Mouse (Mus musculus) liver, embryonic 16.5 days (tissue): ENCODE measurements around the gene Lnx1. TPM values are rescaled to one million over a fixed set of nuclear protein-coding genes. Genes with fewer than 3 reads are reported as not detected.

Experiments used
- ATAC-seq: fragments of 200-750 bp; cut with Nextera tagmentation; 2 replicates; pipeline ENCODE4 v1.8.0; 2017; ENCODE audit warnings: low read depth, mild to moderate bottlenecking, moderate number of reproducible peaks, moderate library complexity
- H3K27ac ChIP-seq: fragments of 300-500 bp; sonication (generic); 2 replicates; pipeline ENCODE4 v1.5.1; 2014; ENCODE audit warnings: mild to moderate bottlenecking, low read length
- H3K27me3 ChIP-seq: fragments of 300-500 bp; sonication (generic); 2 replicates; pipeline ENCODE4 v1.6.1; 2014; ENCODE audit warnings: low read depth, low read length, mixed read lengths; ENCODE audit not compliant: control insufficient read depth, insufficient read depth
- H3K36me3 ChIP-seq: fragments of 300-500 bp; sonication (generic); 2 replicates; pipeline ENCODE4 v1.6.1; 2014; ENCODE audit warnings: mild to moderate bottlenecking; ENCODE audit not compliant: control insufficient read depth, insufficient read depth
- H3K4me1 ChIP-seq: fragments of 300-500 bp; sonication (generic); 2 replicates; pipeline ENCODE4 v1.6.1; 2014; ENCODE audit warnings: low read depth, low read length, mixed read lengths; ENCODE audit not compliant: control insufficient read depth
- H3K4me2 ChIP-seq: fragments of 300-500 bp; sonication (generic); 2 replicates; pipeline ENCODE4 v1.6.1; 2014; ENCODE audit warnings: low read depth, low read length, mixed read lengths
- H3K4me3 ChIP-seq: fragments of 300-500 bp; sonication (generic); 2 replicates; pipeline ENCODE4 v1.5.1; 2014; ENCODE audit warnings: low read depth, mild to moderate bottlenecking, low read length
- H3K9ac ChIP-seq: fragments of 300-500 bp; sonication (generic); 2 replicates; pipeline ENCODE4 v1.6.1; 2014; ENCODE audit warnings: low read depth, low read length
- H3K9me3 ChIP-seq: fragments of 300-500 bp; sonication (generic); replicated peaks from 2 replicates; pipeline ENCODE4 v1.6.1; 2016; ENCODE audit warnings: low read length; ENCODE audit not compliant: control insufficient read depth
- WGBS: fragments of 180-500 bp; shearing (Covaris S2); extraction: QIAGEN DNeasy Blood & Tissue Kit; methylation state at CpG from one replicate; pipeline ENCODE4 v1.1.7; 2014; ENCODE audit not compliant: insufficient replicate concordance; 5-methylcytosine and 5-hydroxymethylcytosine counted together
- polyA plus RNA-seq: library from polyadenylated mRNA; unstranded; fragments of >200 nt; fragmentation: Nextera tagmentation; extraction: Ambion mirVana; gene quantifications from 2 replicates; pipeline ENCODE4 v1.2.1, GENCODE M21; 2015

Gene Lnx1
- polyA plus RNA-seq, 1 experiment from 2014 or later: 0.11 TPM

DNA sequence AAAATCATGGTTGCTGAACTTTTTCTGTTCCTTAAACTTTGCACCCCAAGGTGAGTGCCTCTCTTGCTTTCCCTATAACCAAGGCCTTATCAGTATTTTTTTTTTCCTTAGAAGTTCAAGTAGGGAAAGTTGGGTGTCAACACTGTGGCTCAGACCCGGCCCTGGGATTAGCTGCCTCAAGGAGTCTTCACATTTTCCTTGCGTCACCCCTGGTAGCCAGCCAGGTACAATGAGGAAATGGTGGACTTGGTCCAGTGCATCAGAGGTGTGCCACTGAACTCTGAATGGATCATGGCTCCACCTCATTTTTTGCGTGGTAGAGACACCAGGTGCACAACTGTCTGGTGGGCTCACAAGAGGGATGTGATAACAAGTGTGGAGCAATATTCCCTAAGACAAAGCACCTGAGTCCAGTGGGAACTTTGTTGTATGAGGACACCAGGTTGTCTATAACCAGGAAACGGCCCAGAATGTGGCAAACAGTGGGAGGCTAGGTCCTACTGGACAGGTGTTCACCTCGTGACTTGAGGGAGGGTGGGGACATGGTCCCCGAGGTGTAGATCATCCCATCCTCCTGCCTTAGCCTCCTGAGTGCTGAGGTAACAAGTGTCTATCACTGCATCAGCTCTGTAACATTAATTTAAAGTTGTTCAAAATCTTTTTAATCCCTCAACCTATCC lies 10.2 kb downstream of the Lnx1 start:
- H3K36me3 ChIP-seq: no peaks in the 10 kb centered on the region
- ATAC-seq: no peak
- no peaks in the 10 kb centered on the region for H3K4me1 ChIP-seq
- H3K4me3 ChIP-seq: no peak overlapping the region
- WGBS: 50% methylated on average over 6 of the region's 6 CpGs
- no peak overlapping the region for H3K27ac ChIP-seq
- H3K9ac ChIP-seq: no peak overlapping the region
- H3K9me3 ChIP-seq: no peaks in the 10 kb centered on the region
- no peak overlapping the region for H3K4me2 ChIP-seq
- no peaks in the 10 kb centered on the region for H3K27me3 ChIP-seq

DNA sequence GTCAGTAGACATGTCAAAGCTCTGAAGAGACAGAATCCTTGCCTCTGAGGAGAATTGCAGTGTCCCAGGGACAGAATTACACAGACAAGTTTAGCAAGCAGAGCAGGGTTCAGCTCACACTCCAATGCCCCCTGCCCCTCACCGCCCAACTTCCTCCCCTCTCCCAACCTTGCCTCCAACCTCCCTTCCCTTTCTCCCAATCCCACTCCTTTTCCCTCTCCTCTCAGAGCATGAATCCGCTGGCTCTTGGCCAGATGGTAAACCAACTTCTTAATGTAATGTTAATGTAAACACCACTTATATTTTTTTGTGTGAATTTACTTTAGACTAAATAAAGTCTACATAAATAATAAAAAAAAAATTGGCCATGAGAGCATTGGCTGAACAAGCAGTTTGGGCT lies 13.9 kb downstream of the Lnx1 start:
- Histone ChIP-seq H3K27ac (no peak overlapping the region), H3K36me3 (no peaks in the 10 kb centered on the region), H3K4me3 (no peak overlapping the region), H3K4me2 (no peak overlapping the region), H3K4me1 (no peaks in the 10 kb centered on the region), H3K9me3 (no peaks in the 10 kb centered on the region), H3K9ac (no peak overlapping the region), H3K27me3 (no peaks in the 10 kb centered on the region)
- ATAC-seq: no peak
- 64% methylated on average over 2 of the region's 2 CpGs for WGBS

DNA sequence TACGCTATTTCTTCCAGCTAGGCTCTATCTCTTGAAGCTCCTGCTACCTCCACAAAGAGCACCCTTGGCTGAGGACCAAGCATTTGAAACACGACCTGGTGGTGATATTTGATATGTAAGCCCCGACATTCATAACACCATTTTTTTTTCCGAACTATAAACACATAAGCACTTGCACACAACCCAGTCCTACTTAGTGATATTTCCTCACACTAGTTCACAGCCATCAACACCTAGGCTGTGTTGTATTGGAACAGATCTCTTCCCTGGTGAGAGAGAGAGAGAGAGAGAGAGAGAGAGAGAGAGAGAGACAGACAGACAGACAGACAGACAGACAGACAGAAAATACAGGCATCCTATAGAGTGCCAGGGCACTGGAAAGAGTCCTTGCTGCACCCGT lies 17.8 kb downstream of the Lnx1 start:
- no peaks in the 10 kb centered on the region for H3K9me3 ChIP-seq
- no peak overlapping the region for H3K9ac ChIP-seq
- no peaks in the 10 kb centered on the region for H3K4me1 ChIP-seq
- ATAC-seq: no peak
- 60% methylated on average over 5 of the region's 5 CpGs for WGBS
- no peak overlapping the region for H3K4me2 ChIP-seq
- H3K36me3 ChIP-seq: no peaks in the 10 kb centered on the region
- H3K27me3 ChIP-seq: no peaks in the 10 kb centered on the region
- H3K4me3 ChIP-seq: no peak overlapping the region
- no peak overlapping the region for H3K27ac ChIP-seq

DNA sequence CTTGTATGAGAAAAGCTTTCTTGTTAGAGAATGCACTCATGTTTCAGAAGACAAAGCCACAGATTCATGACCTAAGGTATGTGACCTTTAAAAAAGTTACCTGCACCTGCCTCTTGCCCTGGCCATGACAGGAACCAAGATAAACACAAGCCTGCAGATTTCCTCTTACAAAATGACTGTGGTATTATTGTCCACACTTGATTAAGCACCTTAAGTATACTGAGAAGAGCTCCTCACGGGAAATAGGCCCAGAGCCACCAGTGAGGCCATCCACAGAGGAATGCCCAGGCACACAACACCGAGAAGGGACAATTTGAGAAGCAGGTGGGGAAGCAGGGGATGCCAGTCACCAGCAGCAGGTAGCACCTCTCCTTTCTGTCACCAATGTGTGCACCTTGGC lies 18.9 kb downstream of the Lnx1 start:
- no peak overlapping the region for H3K4me3 ChIP-seq
- no peaks in the 10 kb centered on the region for H3K27me3 ChIP-seq
- no peak overlapping the region for H3K27ac ChIP-seq
- no peak overlapping the region for H3K4me2 ChIP-seq
- H3K4me1 ChIP-seq: no peaks in the 10 kb centered on the region
- no peak for ATAC-seq
- no peak overlapping the region for H3K9ac ChIP-seq
- 35% methylated on average over 2 of the region's 2 CpGs for WGBS
- H3K9me3 ChIP-seq: no peaks in the 10 kb centered on the region
- H3K36me3 ChIP-seq: no peaks in the 10 kb centered on the region

DNA sequence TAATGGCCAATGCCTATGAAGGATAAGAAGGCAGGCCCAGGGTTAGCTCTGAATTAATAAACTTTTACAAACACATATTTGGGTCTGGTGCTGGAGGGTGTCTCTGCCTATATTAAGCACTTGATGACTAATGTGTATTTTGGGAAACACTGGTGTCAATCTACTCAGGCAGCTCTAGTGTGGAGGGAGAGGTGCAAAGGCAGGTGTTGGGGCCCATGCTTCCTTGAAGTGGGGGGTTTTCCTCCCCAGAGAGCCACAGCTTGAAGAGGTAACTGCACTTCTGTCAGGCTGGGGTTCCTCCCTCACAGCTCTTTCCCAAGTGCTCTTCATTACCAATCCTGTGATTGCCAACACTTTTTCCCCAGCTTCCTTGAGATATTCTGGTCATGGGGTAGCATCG lies 20.0 kb downstream of the Lnx1 start:
- Histone ChIP-seq H3K4me2 (no peak overlapping the region), H3K27me3 (no peaks in the 10 kb centered on the region), H3K36me3 (no peaks in the 10 kb centered on the region), H3K4me3 (no peak overlapping the region), H3K9me3 (no peaks in the 10 kb centered on the region), H3K9ac (no peak overlapping the region), H3K27ac (no peak overlapping the region), H3K4me1 (no peaks in the 10 kb centered on the region)
- ATAC-seq: no peak
- WGBS: 74% methylated on average over 1 of the region's 1 CpGs

DNA sequence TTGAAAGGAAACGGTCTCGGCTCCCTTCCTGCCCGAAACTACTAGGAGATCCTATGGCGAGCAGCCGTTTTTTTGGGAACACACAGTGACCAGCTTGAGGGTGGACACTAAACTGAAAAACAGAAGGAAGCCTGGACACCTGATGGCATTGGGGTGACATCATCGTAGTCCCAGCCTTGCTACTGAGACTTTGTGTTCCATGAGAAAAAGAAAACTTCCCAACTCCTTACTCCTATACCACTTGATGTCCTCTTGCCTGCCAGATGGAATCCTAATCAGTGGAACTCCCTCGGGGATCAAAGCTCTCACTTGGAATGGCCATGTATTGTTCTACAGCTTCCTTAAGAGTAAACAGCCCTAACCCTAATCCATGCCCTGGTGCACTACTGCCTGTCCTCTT lies 23.1 kb downstream of the Lnx1 start:
- WGBS: 54% methylated on average over 7 of the region's 7 CpGs
- Histone ChIP-seq H3K4me2 (no peak overlapping the region), H3K4me1 (no peaks in the 10 kb centered on the region), H3K27ac (no peak overlapping the region), H3K9ac (no peak overlapping the region), H3K9me3 (no peaks in the 10 kb centered on the region), H3K27me3 (no peaks in the 10 kb centered on the region), H3K4me3 (no peak overlapping the region), H3K36me3 (no peaks in the 10 kb centered on the region)
- ATAC-seq: no peak

DNA sequence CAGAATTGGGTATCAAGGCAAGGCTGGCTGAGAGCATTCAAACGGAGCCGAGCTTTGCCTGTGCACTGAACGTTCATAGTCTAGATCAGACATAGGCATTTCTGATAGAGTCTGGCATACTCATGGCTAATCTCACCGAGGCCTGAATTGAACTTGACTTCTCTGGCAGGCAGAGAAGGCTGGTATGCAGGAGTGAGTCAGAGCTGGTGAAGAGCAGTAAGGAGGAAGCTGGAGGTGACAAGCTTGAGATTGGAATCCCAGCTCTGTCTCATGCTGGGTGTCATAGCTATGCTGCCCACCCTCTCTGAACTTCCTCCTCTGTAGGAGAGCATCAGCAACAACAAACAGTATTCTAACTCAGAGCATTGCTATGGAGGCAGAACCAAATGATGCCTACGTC lies 24.0 kb downstream of the Lnx1 start:
- Histone ChIP-seq H3K27me3 (no peaks in the 10 kb centered on the region), H3K4me1 (no peaks in the 10 kb centered on the region), H3K27ac (no peak overlapping the region), H3K9me3 (no peaks in the 10 kb centered on the region), H3K9ac (no peak overlapping the region), H3K4me3 (no peak overlapping the region), H3K4me2 (no peak overlapping the region), H3K36me3 (no peaks in the 10 kb centered on the region)
- ATAC-seq: no peak
- WGBS: 62% methylated on average over 5 of the region's 5 CpGs

DNA sequence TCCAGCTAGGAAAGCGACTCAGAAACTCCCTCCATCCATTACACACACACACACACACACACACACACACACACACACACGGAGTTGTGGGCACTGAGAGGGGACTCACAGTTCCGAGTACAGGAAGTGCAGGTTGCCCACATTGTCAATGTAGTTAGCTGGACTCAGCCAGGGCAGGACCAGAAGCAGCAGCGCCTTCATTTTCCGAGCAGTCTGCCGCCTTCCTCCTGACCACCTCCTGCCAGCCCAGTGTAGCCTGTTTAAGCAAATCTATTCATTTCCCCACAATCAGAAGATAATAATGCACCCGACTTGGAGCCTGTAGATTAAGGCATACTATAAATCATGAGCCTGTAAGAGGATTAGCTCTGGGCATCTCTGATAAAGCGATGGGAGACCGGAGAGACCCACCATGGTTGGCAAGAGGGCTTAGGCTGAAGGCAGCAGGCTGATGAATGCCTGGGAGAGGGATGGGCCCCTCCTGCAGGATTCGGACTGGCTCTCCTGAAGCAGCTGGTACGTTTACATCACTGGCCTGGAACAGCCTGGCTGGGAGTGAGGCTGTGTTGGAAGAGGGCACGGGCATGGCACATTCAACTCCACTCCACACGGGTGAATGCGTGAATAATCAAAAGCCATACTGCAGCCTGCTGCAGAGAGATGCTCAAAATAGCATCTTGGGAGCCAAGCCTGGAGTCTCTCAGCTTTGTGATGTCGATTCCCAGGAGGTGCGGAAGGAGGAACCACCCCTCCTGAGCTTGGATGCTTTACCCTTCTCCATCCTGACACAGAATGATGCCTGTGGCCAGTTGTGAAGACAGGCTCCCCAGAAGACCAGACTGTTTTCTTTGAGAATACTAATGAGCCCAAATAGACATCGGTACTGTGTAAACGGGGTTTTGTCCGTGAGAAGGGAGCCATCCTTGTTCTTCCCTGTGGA lies 25.0 kb downstream of the Lnx1 start:
- Histone ChIP-seq H3K4me3 (no peak overlapping the region), H3K36me3 (no peaks in the 10 kb centered on the region), H3K9me3 (no peaks in the 10 kb centered on the region), H3K4me1 (no peaks in the 10 kb centered on the region), H3K27ac (no peak overlapping the region), H3K9ac (no peak overlapping the region), H3K4me2 (no peak overlapping the region), H3K27me3 (no peaks in the 10 kb centered on the region)
- ATAC-seq: no peak
- WGBS: 50% methylated on average over 19 of the region's 19 CpGs

DNA sequence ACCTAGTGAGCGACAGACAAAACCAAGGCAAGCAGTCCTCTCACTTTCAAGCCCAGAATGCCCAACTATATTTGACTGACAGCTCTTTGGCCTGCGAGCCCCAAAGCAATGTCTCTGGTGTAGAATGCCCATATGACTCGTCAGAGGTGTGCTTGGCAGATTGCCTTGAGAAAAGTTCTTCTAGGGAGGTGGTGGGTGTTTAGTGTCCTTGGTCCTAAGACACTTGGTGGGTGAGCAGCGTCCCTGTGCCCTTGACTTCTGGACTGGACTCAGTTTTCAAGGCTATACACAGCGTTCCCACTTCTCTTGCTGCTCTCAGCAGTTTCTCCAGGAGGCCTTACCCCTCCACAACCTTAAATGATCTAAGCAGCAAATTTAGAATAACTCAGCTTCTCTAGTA lies 30.2 kb downstream of the Lnx1 start:
- Histone ChIP-seq H3K4me3 (no peak overlapping the region), H3K36me3 (no peaks in the 10 kb centered on the region), H3K4me1 (no peaks in the 10 kb centered on the region), H3K4me2 (no peak overlapping the region), H3K27ac (no peak overlapping the region), H3K9ac (no peak overlapping the region), H3K27me3 (no peaks in the 10 kb centered on the region), H3K9me3 (no peaks in the 10 kb centered on the region)
- 62% methylated on average over 5 of the region's 5 CpGs for WGBS
- no peak for ATAC-seq
